Mouse (Mus musculus) adrenal gland, postnatal 14 days (tissue): ENCODE results near the gene Gm17428. TPM values are rescaled to one million over a fixed set of nuclear protein-coding genes. Genes with fewer than 3 reads are reported as not detected.
"Not testable (repeated sequence)": the region's sequence is repeated elsewhere in the genome, so short reads cannot be mapped to it uniquely, and the experiment has no call there.

ENCODE experiments used
- DNase-seq: peaks from one replicate; pipeline ENCODE4 v3.0.0; 2021; ENCODE audit warnings: mixed read lengths
- total RNA-seq: library from RNA; stranded (reverse); gene quantifications from 2 replicates; pipeline ENCODE4 v1.2.3, GENCODE M21; 2021

Gm17428 gene
- total RNA-seq, 1 experiment from 2014 or later: not detected

GRCm38 (mm10) chr14:54989886-54990441 lies 13.2 kb downstream of the Gm17428 start:
- DNase-seq: no peak

- DNase-seq: no peak
Observed at GRCm38 (mm10) chr14:54992196-54992595, 15.5 kb downstream of the Gm17428 start.

- DNase-seq: no peak
Observed at GRCm38 (mm10) chr14:54993636-54994035, 16.9 kb downstream of the Gm17428 start.

- no peak for DNase-seq
Observed at GRCm38 (mm10) chr14:54994136-54994868, 17.6 kb downstream of the Gm17428 start, which contains the start of gene Myh7. Gene Myh7, minus strand, starts transcription at chr14:54994626.

DNA sequence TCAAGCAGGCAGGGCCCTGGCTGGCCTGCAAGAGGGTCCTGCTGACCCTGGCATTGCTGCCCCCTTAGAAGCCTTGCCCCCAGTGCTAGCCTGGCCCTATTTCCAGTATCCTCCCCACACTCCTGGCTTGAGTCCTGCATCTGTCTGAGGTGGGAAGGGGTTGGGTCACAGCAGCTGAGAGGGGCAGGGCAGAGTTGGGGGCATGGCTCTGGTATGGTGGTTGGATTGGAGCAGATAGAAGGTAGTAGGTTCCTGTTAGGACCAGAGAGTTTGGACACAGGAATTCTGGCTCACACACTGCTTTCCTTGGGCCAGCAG lies 18.1 kb downstream of the Gm17428 start:
- no peak for DNase-seq

GRCm38 (mm10) chr14:54995457-54996138 lies 18.9 kb downstream of the Gm17428 start:
- DNase-seq: no peak

- DNase-seq: no peak
Observed at GRCm38 (mm10) chr14:54996793-54997192, 20.1 kb downstream of the Gm17428 start.

DNA sequence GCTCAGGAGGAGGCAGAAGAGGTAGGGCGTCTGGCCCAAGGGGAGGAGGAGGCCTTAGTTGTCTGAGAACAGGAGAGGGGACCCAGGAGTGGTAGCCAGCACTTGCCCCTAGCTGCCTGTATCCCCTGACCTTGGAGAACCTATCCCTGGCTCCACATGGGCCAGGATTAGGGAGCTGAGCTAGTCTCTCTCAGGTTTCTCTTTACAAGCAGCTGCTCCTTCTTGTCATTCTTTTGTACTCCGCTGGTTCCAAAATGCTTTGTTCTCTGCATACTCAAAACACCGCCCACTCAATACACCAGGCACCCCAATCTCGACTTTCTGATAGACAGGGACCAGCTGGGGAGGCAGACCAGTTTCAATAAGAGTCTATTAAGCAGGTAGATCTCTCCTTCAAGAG lies 20.6 kb downstream of the Gm17428 start:
- no peak for DNase-seq

GRCm38 (mm10) chr14:54998680-54999079 lies 21.9 kb downstream of the Gm17428 start:
- no peak for DNase-seq

DNA sequence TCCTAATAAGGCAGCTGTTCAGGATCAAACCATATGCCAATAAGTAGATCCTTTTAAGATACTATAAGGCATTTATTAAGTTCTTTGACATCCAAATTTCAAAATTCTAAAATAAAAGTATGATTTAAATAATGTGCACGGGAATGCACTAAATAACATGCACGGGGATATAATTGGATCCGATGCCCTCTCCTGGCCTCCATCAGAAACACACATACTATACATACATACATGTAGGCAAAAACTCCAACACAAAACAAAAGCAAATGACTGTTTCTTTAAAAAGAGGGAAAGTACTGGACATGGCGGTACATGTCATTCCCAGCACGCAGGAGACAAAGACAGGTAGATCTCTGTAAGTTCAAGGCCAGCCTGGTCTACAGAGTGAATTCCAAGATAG lies 23.1 kb downstream of the Gm17428 start:
- DNase-seq: not testable (repeated sequence)

GRCm38 (mm10) chr14:55000814-55001213 lies 24.1 kb downstream of the Gm17428 start:
- no peak for DNase-seq

DNA sequence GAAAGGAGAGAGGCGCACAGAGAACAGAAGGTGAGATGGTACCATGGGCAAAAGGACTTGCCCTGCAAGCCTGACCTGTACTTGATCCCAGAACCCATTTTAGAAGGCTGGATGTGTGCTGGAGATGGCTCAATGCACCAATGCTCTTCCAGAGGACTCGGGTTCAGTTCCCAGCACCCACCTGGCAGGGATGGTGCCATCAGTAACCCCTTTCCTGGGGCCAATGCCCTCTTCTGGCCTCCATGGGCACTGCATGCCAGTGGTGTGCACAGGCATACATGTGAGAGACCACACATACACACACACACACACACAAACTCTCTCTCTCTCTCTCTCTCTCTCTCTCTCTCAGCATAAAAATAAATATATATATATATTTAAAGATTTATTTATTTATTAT lies 24.7 kb downstream of the Gm17428 start:
- DNase-seq: no peak

GRCm38 (mm10) chr14:55001938-55002686 lies 25.4 kb downstream of the Gm17428 start:
- DNase-seq: peak; percentile 41

GRCm38 (mm10) chr14:55002687-55003120 lies 26.0 kb downstream of the Gm17428 start:
- no peak for DNase-seq

- peak; percentile 54 for DNase-seq
Observed at GRCm38 (mm10) chr14:55003878-55004855, 27.4 kb downstream of the Gm17428 start.

- no peak for DNase-seq
Observed at GRCm38 (mm10) chr14:55005506-55005905, 28.8 kb downstream of the Gm17428 start.

GRCm38 (mm10) chr14:55005967-55006366 lies 29.2 kb downstream of the Gm17428 start:
- DNase-seq: no peak

- no peak for DNase-seq
Observed at GRCm38 (mm10) chr14:55006541-55006940, 29.8 kb downstream of the Gm17428 start.

- no peak for DNase-seq
Observed at GRCm38 (mm10) chr14:55007120-55007908, 30.6 kb downstream of the Gm17428 start.

DNA sequence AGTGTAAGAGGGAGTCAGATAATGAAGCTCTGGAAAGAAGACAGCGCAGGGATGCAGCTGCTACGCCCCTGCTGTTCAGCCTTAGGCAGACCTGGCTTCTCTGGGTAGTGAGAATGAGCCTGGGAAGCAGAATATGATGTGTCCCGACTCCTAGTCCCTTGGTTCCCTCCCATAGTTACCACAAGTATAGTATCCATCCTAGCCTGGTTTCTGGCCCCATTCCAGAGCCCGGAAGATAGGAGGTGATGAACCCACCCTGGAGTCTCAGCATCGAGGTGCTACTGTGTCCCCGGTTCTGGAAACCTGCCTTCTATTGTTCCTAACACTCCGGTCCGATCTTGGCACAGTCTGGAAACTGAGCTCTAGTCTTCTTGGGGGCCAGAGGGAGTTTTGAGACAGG lies 31.7 kb downstream of the Gm17428 start:
- DNase-seq: no peak

DNA sequence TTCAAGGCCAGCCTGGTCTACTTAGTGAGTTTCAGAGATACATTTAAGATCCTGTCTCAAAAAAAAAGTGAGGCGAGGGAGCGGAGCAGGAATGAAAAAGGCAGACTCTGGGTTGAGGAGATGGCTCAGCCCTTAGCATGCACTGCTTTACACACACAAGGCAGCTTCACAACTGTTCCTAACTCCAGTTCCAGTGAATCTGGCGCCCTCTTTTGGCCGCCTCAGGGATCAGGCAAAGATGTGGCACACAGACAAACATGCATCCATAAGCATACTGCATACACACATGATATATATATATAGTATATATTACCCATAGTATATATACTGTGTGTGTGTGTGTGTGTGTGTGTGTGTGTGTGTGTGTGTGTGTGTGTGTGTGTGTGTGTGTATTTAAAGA lies 34.4 kb downstream of the Gm17428 start:
- DNase-seq: peak; percentile 41
